Mouse (Mus musculus) embryonic fibroblast, embryonic 13.5 days (primary cell): Measurements from ENCODE around the gene Gstp2.
A peak's percentile ranks its signal among the peaks of the same experiment; 100 is the strongest.

Experiments
- CTCF ChIP-seq: IDR thresholded peaks from 2 replicates; pipeline ENCODE4 v1.5.1; 2011; ENCODE audit warnings: mild to moderate bottlenecking, control low read depth, low read length, moderate library complexity, borderline replicate concordance; ENCODE audit not compliant: insufficient read depth
- POLR2A ChIP-seq: IDR thresholded peaks from 2 replicates; pipeline ENCODE4 v1.6.1; 2011; ENCODE audit warnings: low read depth, mild to moderate bottlenecking, control low read depth, low read length, moderate library complexity

DNA sequence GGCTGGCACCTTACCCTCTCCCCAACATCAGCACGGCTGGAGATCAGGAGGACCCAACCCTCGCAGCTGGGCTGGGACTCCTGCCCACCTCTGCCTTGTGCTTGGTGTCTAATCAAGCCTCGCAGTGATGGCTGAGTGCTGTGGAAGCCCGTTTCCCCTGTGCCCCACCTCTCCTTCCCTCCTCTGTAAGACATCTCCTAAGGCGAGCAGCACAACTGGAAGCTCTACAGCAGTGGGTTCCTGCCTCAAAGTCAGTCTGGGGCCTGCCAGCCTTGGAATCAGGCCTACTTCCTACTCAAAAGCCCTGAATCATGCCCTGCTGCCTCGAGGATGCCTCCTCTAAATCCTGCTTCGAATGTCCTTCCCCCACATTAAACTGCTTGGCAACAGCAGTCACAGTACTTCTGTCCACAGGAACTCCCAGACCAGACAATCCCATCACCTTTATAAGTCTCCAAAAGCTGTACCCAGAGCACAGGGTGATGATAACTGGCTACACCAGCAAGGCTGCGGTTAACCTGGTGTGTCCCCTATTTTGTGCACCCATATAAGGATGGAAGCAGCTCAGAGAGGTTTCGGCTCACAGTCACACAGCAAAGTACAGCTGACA is 46.6 kb downstream of the Gstp2 start:
- 0 out of 2 replicates have a peak, but pooled peaks have one; percentile 24 for TF ChIP-seq POLR2A
- no peak for TF ChIP-seq CTCF
